Mouse (Mus musculus): Measurements from ENCODE around the gene Trpv1. TPM values are rescaled to one million over a fixed set of nuclear protein-coding genes. Genes with fewer than 3 reads are reported as not detected.

Gene Trpv1
- total RNA-seq, 1 experiment from 2014 or later, result not detected

Other genes with a start within 250 kb of the Trpv1 start
- gene P2rx1, start 235.2 kb upstream of the Trpv1 start, total RNA-seq (2017), result 6.3 to 18.7 TPM (median 15.6 TPM) in 3 replicates
- 2.6 to 4.0 TPM (median 3.0 TPM) in 3 replicates for gene Camkk1, start 215.3 kb upstream of the Trpv1 start, total RNA-seq (2017)
- 11.5 to 18.1 TPM (median 14.0 TPM) in 3 replicates for gene Ncbp3, start 186.5 kb upstream of the Trpv1 start, total RNA-seq (2017)
- gene Itgae, start 143.7 kb upstream of the Trpv1 start, total RNA-seq (2017), result 1.7 to 2.4 TPM (median 1.8 TPM) in 3 replicates
- gene Haspin, start 96.0 kb upstream of the Trpv1 start, total RNA-seq (2017), result 6.3 to 16.9 TPM (median 6.5 TPM) in 3 replicates
- 0.32 TPM in 1 of 3 replicates, not detected in the others for gene P2rx5, start 73.9 kb upstream of the Trpv1 start, total RNA-seq (2017)
- 28.3 to 33.4 TPM (median 32.5 TPM) in 3 replicates for gene Emc6, start 57.3 kb upstream of the Trpv1 start, total RNA-seq (2017)
- gene Tax1bp3, start 57.2 kb upstream of the Trpv1 start, total RNA-seq (2017), result 14.2 to 15.7 TPM (median 14.6 TPM) in 3 replicates
- gene Ctns, start 35.2 kb upstream of the Trpv1 start, total RNA-seq (2017), result 15.6 to 19.4 TPM (median 18.2 TPM) in 3 replicates
- gene Shpk, start 34.8 kb upstream of the Trpv1 start, total RNA-seq (2017), result 0.64 to 3.0 TPM (median 1.2 TPM) in 3 replicates
- gene Trpv3, start 33.1 kb downstream of the Trpv1 start, total RNA-seq (2017), result not detected in 3 replicates
- 0.49 to 12.6 TPM (median 6.0 TPM) in 3 replicates for gene Aspa, start 95.3 kb downstream of the Trpv1 start, total RNA-seq (2017)
- not detected in 3 replicates for gene Gm49340, start 95.4 kb downstream of the Trpv1 start, total RNA-seq (2017)
- not detected in 3 replicates for gene Spata22, start 95.4 kb downstream of the Trpv1 start, total RNA-seq (2017)
- not detected in 3 replicates for gene Olfr20, start 116.5 kb downstream of the Trpv1 start, total RNA-seq (2017)
- gene Olfr376, start 137.0 kb downstream of the Trpv1 start, total RNA-seq (2017), result not detected in 3 replicates
- not detected in 3 replicates for gene Olfr1, start 165.3 kb downstream of the Trpv1 start, total RNA-seq (2017)
- gene Olfr378, start 194.2 kb downstream of the Trpv1 start, total RNA-seq (2017), result not detected in 3 replicates
- gene Olfr380, start 223.2 kb downstream of the Trpv1 start, total RNA-seq (2017), result not detected in 3 replicates

Measured in monocyte, adult 5-6 weeks (primary cell).